Mouse (Mus musculus): ENCODE measurements around the gene Lekr1. TPM values are rescaled to one million over a fixed set of nuclear protein-coding genes. Genes with fewer than 3 reads are reported as not detected.

Lekr1 gene
- polyA plus RNA-seq, 1 experiment from 2014 or later, result 3.4 TPM

DNA sequence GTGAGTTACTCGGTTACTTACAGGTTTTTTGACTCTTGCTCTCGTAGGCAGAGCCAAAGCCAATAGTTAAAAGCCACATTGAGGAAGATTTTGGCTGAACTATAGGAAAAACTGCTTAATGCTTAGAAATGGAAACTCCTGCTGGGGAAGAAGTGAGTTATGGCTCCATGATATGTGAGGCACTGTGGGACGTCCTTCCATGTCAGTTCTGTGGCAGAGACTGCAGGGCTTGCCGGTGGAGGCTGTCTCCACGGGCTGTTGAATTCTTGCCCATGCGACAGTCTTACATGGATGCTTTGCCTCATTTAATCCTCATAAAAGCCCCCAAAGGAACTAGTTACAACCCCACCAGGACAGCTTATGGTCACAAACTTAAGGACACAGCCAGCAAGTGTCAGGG is 148.9 kb downstream of the Lekr1 start:
- Histone ChIP-seq H3K36me3 (ENCODE audit: control insufficient read depth, insufficient read depth) (no peaks in the 10 kb centered on the region), H3K9me3 (ENCODE audit: control insufficient read depth) (no peaks in the 10 kb centered on the region), H3K9ac (ENCODE audit: low read depth, low read length) (no peak overlapping the region), H3K4me3 (ENCODE audit: low read depth, low read length) (no peak overlapping the region), H3K27me3 (replicated peaks; ENCODE audit: control insufficient read depth, insufficient read depth, low read length) (no peaks in the 10 kb centered on the region), H3K4me1 (replicated peaks; ENCODE audit: control insufficient read depth, insufficient read depth, low read length) (no peaks in the 10 kb centered on the region), H3K4me2 (replicated peaks; ENCODE audit: low read depth) (no peak overlapping the region), H3K27ac (ENCODE audit: low read depth, low read length) (no peak overlapping the region)
- TF ChIP-seq CTCF (IDR thresholded peaks at IDR 0.05; ENCODE audit: low read depth), result no peak
- no peak for ATAC-seq
- WGBS, result 79% methylated on average over 6 of the region's 6 CpGs

DNA sequence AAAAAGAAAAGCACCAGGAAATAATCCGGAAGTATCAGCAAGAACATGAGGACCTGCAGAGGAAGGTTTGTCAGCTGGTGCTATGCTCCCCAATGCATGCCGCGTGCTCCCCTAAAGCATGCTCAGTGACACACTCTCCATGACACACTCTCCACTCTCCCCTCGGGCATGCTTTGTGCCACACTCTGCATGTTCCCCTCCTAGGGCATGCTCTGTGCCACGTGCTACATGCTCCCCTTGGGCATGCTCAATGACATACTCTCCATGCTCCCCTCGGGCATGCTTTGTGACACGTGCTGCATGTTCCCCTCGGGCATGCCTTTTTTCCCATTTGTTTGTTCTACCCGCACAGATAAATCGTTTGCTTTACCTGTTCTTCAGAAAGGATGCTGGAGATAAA is 150.0 kb downstream of the Lekr1 start:
- ATAC-seq, result no peak
- Histone ChIP-seq H3K36me3 (ENCODE audit: control insufficient read depth, insufficient read depth) (no peaks in the 10 kb centered on the region), H3K4me1 (replicated peaks; ENCODE audit: control insufficient read depth, insufficient read depth, low read length) (no peaks in the 10 kb centered on the region), H3K9me3 (ENCODE audit: control insufficient read depth) (no peaks in the 10 kb centered on the region), H3K27ac (ENCODE audit: low read depth, low read length) (no peak overlapping the region), H3K4me3 (ENCODE audit: low read depth, low read length) (no peak overlapping the region), H3K4me2 (replicated peaks; ENCODE audit: low read depth) (no peak overlapping the region), H3K9ac (ENCODE audit: low read depth, low read length) (no peak overlapping the region), H3K27me3 (replicated peaks; ENCODE audit: control insufficient read depth, insufficient read depth, low read length) (no peaks in the 10 kb centered on the region)
- no peak for TF ChIP-seq CTCF (IDR thresholded peaks at IDR 0.05; ENCODE audit: low read depth)
- 77% methylated on average over 10 of the region's 10 CpGs for WGBS

DNA sequence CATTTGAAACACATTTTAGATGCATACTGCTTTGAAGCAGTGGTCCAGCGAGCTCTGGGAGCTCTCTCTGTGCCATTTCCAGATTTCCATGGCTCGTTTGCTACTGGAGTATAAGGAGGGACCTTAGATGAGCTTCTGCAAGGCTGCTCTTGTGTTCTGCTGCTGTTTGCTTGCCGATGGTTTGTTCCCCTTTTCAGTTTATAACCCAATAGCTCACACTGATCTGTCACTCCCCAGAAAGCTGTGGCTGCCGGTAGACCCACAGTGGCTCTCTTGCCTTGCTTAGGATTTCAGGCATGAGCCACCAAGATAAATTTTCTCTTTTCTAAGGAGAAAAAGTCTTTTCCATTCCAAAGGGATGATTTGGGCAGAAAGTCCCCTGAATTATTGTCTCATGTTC is 152.6 kb downstream of the Lekr1 start:
- no peak overlapping the region for H3K4me2 ChIP-seq (replicated peaks; ENCODE audit: low read depth)
- ATAC-seq, result no peak
- H3K9me3 ChIP-seq (ENCODE audit: control insufficient read depth), result no peaks in the 10 kb centered on the region
- 72% methylated on average over 4 of the region's 4 CpGs for WGBS
- no peaks in the 10 kb centered on the region for H3K4me1 ChIP-seq (replicated peaks; ENCODE audit: control insufficient read depth, insufficient read depth, low read length)
- H3K27me3 ChIP-seq (replicated peaks; ENCODE audit: control insufficient read depth, insufficient read depth, low read length), result no peaks in the 10 kb centered on the region
- no peak for TF ChIP-seq CTCF (IDR thresholded peaks at IDR 0.05; ENCODE audit: low read depth)
- H3K36me3 ChIP-seq (ENCODE audit: control insufficient read depth, insufficient read depth), result no peaks in the 10 kb centered on the region
- no peak overlapping the region for H3K9ac ChIP-seq (ENCODE audit: low read depth, low read length)
- H3K27ac ChIP-seq (ENCODE audit: low read depth, low read length), result no peak overlapping the region
- H3K4me3 ChIP-seq (ENCODE audit: low read depth, low read length), result no peak overlapping the region

DNA sequence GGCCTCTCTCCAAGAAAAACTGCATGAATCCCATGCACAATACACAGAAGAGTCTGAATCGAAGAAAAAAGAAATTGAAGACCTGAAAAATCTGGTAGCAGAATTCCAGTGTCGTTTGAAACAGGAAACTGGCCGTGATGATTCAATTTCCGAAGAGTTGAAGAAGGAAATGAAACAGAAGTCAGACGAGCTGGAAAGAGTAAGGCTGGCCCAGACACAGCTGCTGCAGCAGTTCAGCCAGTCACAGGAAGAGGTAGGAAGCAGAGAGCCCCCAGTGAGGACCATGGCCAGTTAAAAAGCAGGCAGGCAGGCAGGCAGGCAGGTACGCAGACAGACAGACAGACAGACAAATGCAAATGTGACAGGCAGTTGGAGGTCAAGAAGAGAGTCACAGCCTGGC is 153.8 kb downstream of the Lekr1 start:
- H3K4me1 ChIP-seq (replicated peaks; ENCODE audit: control insufficient read depth, insufficient read depth, low read length), result no peaks in the 10 kb centered on the region
- no peak overlapping the region for H3K27ac ChIP-seq (ENCODE audit: low read depth, low read length)
- H3K4me3 ChIP-seq (ENCODE audit: low read depth, low read length), result no peak overlapping the region
- H3K9ac ChIP-seq (ENCODE audit: low read depth, low read length), result no peak overlapping the region
- H3K36me3 ChIP-seq (ENCODE audit: control insufficient read depth, insufficient read depth), result no peaks in the 10 kb centered on the region
- no peaks in the 10 kb centered on the region for H3K9me3 ChIP-seq (ENCODE audit: control insufficient read depth)
- TF ChIP-seq CTCF (IDR thresholded peaks at IDR 0.05; ENCODE audit: low read depth), result no peak
- ATAC-seq, result no peak
- H3K4me2 ChIP-seq (replicated peaks; ENCODE audit: low read depth), result no peak overlapping the region
- WGBS, result 45% methylated on average over 6 of the region's 6 CpGs
- no peaks in the 10 kb centered on the region for H3K27me3 ChIP-seq (replicated peaks; ENCODE audit: control insufficient read depth, insufficient read depth, low read length)

DNA sequence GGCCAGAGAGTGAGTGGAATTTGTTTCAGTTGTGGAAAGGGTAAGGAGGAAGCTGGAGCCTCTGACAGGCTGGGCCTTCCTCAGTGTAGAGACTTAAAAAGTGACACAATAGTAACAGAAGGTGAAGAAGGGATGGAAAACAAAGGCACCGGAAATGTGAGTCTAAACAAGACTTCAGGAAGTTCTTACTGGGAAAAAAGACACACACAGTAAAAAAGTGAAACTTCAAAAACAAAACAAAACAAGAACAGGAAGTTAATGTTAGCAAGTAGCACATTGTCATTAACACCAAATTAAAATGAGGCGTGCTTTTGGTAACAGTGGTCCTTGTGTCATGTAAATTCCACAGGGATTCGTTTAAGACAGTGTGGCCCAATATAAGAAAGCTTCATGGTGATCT is 158.9 kb downstream of the Lekr1 start:
- Histone ChIP-seq H3K36me3 (ENCODE audit: control insufficient read depth, insufficient read depth) (no peaks in the 10 kb centered on the region), H3K4me3 (ENCODE audit: low read depth, low read length) (no peak overlapping the region), H3K4me1 (replicated peaks; ENCODE audit: control insufficient read depth, insufficient read depth, low read length) (no peaks in the 10 kb centered on the region), H3K4me2 (replicated peaks; ENCODE audit: low read depth) (no peak overlapping the region), H3K27me3 (replicated peaks; ENCODE audit: control insufficient read depth, insufficient read depth, low read length) (no peaks in the 10 kb centered on the region), H3K9ac (ENCODE audit: low read depth, low read length) (no peak overlapping the region), H3K9me3 (ENCODE audit: control insufficient read depth) (no peaks in the 10 kb centered on the region), H3K27ac (ENCODE audit: low read depth, low read length) (no peak overlapping the region)
- WGBS, result 61% methylated on average over 3 of the region's 3 CpGs
- ATAC-seq, result no peak
- no peak for TF ChIP-seq CTCF (IDR thresholded peaks at IDR 0.05; ENCODE audit: low read depth)

DNA sequence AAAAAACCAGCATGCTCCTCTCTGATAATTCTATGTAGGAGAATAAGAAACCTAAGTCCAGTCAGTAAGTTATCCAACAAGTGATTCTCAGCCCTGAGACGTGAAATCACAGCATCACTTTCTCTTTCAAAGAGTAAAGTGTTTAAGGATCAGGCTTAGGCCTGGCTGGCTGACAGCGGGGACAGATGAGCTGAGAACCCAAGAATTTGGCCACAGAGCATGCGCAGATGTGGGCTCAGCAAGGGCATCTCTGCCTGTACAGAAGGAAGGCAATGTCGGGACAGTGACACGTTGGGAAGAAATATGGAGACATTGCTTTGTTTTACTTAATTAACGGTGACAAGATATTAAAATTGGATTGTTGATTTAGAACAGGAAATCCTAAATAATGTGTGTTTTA is 160.7 kb downstream of the Lekr1 start:
- H3K36me3 ChIP-seq (ENCODE audit: control insufficient read depth, insufficient read depth), result no peaks in the 10 kb centered on the region
- no peak overlapping the region for H3K27ac ChIP-seq (ENCODE audit: low read depth, low read length)
- H3K4me2 ChIP-seq (replicated peaks; ENCODE audit: low read depth), result no peak overlapping the region
- no peaks in the 10 kb centered on the region for H3K27me3 ChIP-seq (replicated peaks; ENCODE audit: control insufficient read depth, insufficient read depth, low read length)
- no peaks in the 10 kb centered on the region for H3K9me3 ChIP-seq (ENCODE audit: control insufficient read depth)
- 80% methylated on average over 6 of the region's 6 CpGs for WGBS
- no peak overlapping the region for H3K9ac ChIP-seq (ENCODE audit: low read depth, low read length)
- no peak overlapping the region for H3K4me3 ChIP-seq (ENCODE audit: low read depth, low read length)
- no peak for ATAC-seq
- no peaks in the 10 kb centered on the region for H3K4me1 ChIP-seq (replicated peaks; ENCODE audit: control insufficient read depth, insufficient read depth, low read length)
- no peak for TF ChIP-seq CTCF (IDR thresholded peaks at IDR 0.05; ENCODE audit: low read depth)

DNA sequence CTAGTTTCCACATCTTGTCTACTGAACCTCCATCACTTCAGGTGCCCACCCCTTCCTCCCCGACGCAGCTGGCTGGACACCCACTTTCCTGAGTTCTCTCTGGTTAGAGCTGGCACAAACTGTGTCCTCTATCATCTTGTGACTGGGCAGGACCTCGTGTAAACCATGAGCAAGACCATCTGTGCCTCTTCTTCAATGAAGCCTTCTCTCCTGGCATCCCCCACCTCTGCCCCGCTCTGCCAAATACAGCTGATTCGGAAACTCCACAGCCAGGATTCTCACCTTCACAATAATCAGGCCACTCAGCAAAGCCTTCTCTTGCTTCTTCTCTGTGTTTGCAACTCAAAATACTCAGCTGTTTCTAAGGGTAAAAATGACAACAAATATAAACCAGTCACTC is 161.4 kb downstream of the Lekr1 start:
- ATAC-seq, result no peak
- Histone ChIP-seq H3K4me1 (replicated peaks; ENCODE audit: control insufficient read depth, insufficient read depth, low read length) (no peaks in the 10 kb centered on the region), H3K4me3 (ENCODE audit: low read depth, low read length) (no peak overlapping the region), H3K36me3 (ENCODE audit: control insufficient read depth, insufficient read depth) (no peaks in the 10 kb centered on the region), H3K9ac (ENCODE audit: low read depth, low read length) (no peak overlapping the region), H3K4me2 (replicated peaks; ENCODE audit: low read depth) (no peak overlapping the region), H3K9me3 (ENCODE audit: control insufficient read depth) (no peaks in the 10 kb centered on the region), H3K27ac (ENCODE audit: low read depth, low read length) (no peak overlapping the region), H3K27me3 (replicated peaks; ENCODE audit: control insufficient read depth, insufficient read depth, low read length) (no peaks in the 10 kb centered on the region)
- no peak for TF ChIP-seq CTCF (IDR thresholded peaks at IDR 0.05; ENCODE audit: low read depth)
- WGBS, result 83% methylated on average over 5 of the region's 5 CpGs
